ENCODE assay signal across 8 mouse cellular contexts in the genomic region with DNA sequence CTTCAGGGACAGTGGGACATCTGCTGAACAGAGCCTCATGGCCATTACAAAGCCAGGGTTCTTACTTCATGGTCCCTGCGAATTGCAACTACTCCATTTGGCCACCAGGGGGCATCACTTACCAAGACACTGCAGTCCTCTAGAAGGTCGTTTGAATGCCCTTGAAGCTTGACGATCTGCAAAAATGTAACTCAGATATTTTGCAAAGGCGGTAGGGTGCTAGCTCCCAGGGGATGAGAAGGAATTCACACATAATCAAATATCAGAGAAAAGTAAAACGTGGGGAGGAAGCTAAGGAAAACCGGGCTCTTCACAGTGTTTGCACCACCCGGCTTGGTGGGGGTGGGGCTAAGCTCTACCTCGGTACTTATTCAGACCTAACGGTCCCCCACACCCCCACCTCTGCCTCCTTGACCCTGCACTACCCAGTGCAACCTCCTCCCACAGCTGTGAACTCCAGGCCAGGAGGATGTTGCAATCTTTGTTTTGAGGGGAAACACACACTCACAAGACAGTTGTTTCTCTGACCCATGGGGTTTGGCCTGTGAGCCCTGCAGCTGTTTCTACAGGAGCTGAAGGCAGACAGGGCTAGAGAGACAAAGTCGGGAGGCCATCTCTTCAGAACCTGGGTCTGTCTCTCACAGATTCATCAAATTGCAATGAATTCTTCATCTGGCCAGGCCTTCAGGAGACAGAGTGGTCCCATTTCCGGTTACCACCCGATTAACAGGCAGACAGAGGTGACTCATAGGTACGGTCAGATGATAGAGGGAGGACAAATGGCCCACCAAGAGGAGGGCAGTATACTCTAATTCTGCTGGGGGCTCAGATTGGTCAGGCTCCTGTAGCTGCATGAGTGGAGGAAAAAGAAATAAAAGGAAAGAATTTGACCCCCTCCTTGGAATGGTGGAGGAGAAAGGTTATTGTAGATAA.
DNase-seq lines count a peak whose midpoint lies in the region; ATAC-seq lines count a peak whose summit lies in the region.

No protein-coding gene starts in this region.

- H3K4me2 ChIP-seq in intestine, embryonic 16.5 days (ENCODE audit: low read depth, low read length) = peak overlapping the region; percentile 49
- H3K4me2 ChIP-seq in midbrain, embryonic 12.5 days (replicated peaks) = peak overlapping the region; percentile 49

- no peaks in the 10 kb centered on the region for H3K9me3 ChIP-seq in intestine, embryonic 16.5 days (ENCODE audit: control insufficient read depth, low read length)
- H3K9me3 ChIP-seq in limb, embryonic 10.5 days (replicated peaks) = no peaks in the 10 kb centered on the region
- H3K9me3 ChIP-seq in midbrain, embryonic 12.5 days = no peaks in the 10 kb centered on the region

- H3K27ac ChIP-seq in intestine, embryonic 16.5 days (ENCODE audit: low read length) = no peak overlapping the region
- H3K27ac ChIP-seq in limb, embryonic 10.5 days = peak overlapping the region; percentile 80
- H3K27ac ChIP-seq in midbrain, embryonic 12.5 days (replicated peaks) = no peak overlapping the region

- H3K9ac ChIP-seq in intestine, embryonic 16.5 days (ENCODE audit: low read depth, low read length) = no peak overlapping the region
- H3K9ac ChIP-seq in midbrain, embryonic 12.5 days (replicated peaks) = no peak overlapping the region

- H3K4me1 ChIP-seq in intestine, embryonic 16.5 days (ENCODE audit: control insufficient read depth, insufficient read depth, low read length) = no peaks in the 10 kb centered on the region
- H3K4me1 ChIP-seq in limb, embryonic 10.5 days = peaks cover 11% of the 10 kb centered on the region
- peaks cover 13% of the 10 kb centered on the region for H3K4me1 ChIP-seq in midbrain, embryonic 12.5 days

- peak; percentile 89 for ATAC-seq in intestine, embryonic 16.5 days
- peak; percentile 85 for ATAC-seq in midbrain, embryonic 12.5 days (ENCODE audit: low FRiP score, low read depth)

- DNase-seq in adrenal gland, adult 2 months = peak; percentile 87
- DNase-seq in embryo, embryonic 10 days (ENCODE audit: low spot score) = peak; percentile 92
- DNase-seq in gastrocnemius, postnatal 4 days (ENCODE audit: low spot score in 2 of 2) = peak; percentile 54 to 69
- peak; percentile 81 for DNase-seq in limb, embryonic 10.5 days (ENCODE audit: low spot score)
- peak; percentile 84 for DNase-seq in skeletal muscle tissue, adult 2 months (ENCODE audit: low read depth, low spot score)
- no peak for DNase-seq in adipocyte (ENCODE audit: low spot score)

- no peak overlapping the region for H3K4me3 ChIP-seq in intestine, embryonic 16.5 days (ENCODE audit: low read length)
- peak overlapping the region; percentile 46 for H3K4me3 ChIP-seq in limb, embryonic 10.5 days
- H3K4me3 ChIP-seq in midbrain, embryonic 12.5 days = peak overlapping the region; percentile 31

- no peaks in the 10 kb centered on the region for H3K36me3 ChIP-seq in intestine, embryonic 16.5 days (ENCODE audit: control insufficient read depth, insufficient read depth, low read length)
- no peaks in the 10 kb centered on the region for H3K36me3 ChIP-seq in limb, embryonic 10.5 days
- H3K36me3 ChIP-seq in midbrain, embryonic 12.5 days = no peaks in the 10 kb centered on the region

- H3K27me3 ChIP-seq in intestine, embryonic 16.5 days (replicated peaks; ENCODE audit: control insufficient read depth, insufficient read depth, low read length) = no peaks in the 10 kb centered on the region
- H3K27me3 ChIP-seq in limb, embryonic 10.5 days (ENCODE audit: low read depth, poor library complexity, severe bottlenecking) = no peaks in the 10 kb centered on the region
- H3K27me3 ChIP-seq in midbrain, embryonic 12.5 days = no peaks in the 10 kb centered on the region

- WGBS in intestine, embryonic 16.5 days = 11% methylated on average over 13 of the region's 13 CpGs
- 9% methylated on average over 13 of the region's 13 CpGs for WGBS in limb, embryonic 10.5 days
- WGBS in midbrain, embryonic 12.5 days = 18% methylated on average over 13 of the region's 13 CpGs
